Mouse (Mus musculus) liver, postnatal 0 days (tissue): ENCODE results near the gene Taf10.

Experiments used
- CTCF ChIP-seq: sonication (generic); IDR thresholded peaks from 2 replicates; pipeline ENCODE4 v1.5.1; 2016; ENCODE audit warnings: antibody characterized with exemption, low read depth
- EP300 ChIP-seq: IDR thresholded peaks from 2 replicates; pipeline ENCODE4 v1.6.1; 2016; ENCODE audit warnings: antibody characterized with exemption, low read depth, mild to moderate bottlenecking

DNA sequence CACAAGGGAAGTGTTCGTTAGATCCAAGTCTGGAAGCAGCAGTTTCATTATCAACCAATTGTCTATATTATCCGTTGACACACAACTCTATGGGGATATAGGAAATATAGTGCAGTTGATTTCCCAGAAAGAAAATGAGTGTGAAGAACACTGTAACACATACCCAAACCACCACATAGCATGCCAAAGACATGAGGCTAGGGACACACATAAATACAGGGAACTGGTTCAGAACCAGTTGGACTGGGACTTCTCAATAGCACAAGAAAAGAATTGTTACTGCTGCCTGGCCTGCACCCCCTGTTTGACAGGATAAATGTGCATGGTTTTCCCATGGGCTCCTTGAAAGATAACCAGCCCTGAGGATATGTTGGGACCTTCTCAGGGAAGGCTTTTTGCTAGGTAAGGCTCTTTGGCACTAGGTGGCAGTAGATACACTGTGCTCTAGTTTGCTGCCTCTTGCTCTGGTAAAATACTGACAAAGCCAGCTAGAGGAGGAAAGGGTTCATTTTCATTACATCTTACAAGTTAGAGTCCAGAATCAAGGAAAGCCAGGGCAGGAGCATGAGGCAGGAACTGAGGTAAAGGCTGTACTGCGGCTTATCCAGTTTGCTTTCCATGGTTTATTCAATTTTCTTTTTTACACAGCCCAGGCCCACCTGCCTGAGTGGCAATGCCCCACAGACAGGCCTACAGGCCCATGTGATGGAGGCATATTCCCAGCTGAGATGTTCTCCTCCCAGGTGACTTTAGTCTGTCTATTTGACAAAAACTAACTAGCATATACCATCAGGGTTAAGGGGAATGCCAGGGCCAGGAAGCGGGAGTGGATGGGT, 17.8 kb downstream of the Taf10 start:
- TF ChIP-seq CTCF (peak; percentile 95), EP300 (no peak)
